Mouse (Mus musculus): Measurements from ENCODE around the gene Btbd9. TPM values are rescaled to one million over a fixed set of nuclear protein-coding genes. Genes with fewer than 3 reads are reported as not detected.

Gene Btbd9
- total RNA-seq, 2 experiments from 2014 or later: 95.6 to 106 TPM

DNA sequence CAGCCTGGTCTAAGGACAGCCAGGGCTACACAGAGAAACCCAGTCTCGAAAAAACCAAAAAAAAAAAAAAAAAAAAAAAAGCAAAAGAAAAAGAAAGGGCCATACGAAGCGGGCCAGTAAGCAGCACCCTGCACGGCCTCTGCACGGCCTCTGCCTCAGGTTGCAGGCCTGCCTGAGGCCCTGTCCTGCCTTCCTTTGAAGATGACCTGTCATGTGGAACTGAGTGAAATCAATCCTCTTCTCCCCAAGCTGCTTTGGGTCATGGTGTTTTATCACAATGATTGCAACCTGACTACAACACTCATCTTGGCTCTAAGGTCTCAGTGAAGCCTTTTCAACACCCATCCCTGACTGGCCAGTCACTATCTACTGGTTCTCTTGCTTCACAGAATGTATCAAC, 323.3 kb downstream of the Btbd9 start:
- DNase-seq (ENCODE audit: low spot score in 2 of 2): no peak
- intact Hi-C loops (cut with DNase I): no loop called here

DNA sequence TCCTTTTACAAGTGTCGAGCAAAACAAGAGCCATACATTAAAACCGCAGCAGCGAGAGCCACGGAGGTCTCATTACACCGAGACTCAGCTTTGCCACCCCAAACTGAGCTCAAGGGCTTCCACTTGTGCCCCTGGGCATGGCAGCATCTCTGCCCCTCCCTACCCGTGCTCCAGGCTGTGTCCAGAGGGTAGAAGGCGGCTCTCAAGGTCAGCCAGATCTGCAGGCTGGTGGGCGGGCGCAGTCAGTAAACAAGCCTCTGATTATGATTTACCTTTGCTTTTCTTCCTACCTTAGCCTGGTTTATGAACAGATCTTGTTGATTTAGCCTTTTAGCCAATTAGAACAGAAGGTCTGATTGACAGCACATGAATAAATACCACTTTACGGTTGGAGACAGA, 331.0 kb downstream of the Btbd9 start:
- intact Hi-C loops (cut with DNase I): no loop called here
- DNase-seq (ENCODE audit: low spot score in 2 of 2): no peak

DNA sequence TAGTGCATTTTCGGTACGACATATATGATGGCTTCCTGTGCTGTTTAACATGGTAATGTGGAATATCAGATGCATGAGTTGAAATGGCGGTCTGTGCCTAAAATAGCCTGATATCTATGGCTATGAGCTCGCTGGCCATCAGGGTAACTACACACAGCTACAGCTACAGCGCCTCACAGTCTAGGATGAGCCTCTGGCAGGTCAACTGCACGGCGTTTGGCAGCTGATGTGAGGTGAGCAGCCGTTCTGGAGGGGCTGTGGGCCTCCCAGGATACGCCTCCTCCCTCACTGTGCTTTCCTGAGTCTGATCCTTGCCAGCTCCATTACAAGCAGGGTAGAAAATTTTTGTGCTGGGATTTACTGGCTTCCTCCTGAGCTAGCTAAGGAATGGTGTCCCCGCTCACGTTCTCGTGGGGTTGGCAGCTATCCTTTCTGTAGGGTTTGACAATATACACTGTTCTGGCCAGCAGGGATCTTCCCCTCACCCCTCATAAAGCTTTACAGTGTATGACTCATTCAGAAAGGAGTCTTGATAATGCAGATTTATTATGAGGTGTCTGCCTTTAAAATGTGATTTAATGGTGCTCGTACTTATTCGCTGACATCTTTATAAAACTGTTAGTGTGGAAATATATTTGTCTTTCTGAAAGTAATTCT, 331.5 kb downstream of the Btbd9 start:
- intact Hi-C loops (cut with DNase I): no loop called here
- peak in 1 of 2 experiments; percentile 30 for DNase-seq (ENCODE audit: low spot score in 2 of 2)

DNA sequence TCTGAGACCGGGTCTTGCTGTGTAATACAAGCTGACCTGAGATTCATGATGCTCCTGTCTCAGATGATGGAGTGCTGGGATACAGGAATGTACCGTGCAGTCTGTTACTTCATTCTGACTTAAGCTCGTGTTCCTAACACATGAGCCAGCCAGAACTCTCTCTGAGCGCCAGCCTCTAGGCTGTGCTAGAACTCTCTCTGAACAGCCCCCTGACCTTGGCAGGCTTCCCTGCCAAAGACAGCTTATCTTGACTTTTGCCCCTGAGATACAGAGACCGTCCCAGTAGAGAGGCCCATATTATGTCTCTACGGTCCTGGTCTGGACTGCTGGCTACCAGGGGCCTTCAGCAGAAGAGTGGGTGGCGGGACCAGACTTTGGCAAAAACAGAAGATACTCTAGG, 332.7 kb downstream of the Btbd9 start:
- intact Hi-C loops (cut with DNase I): no loop called here
- DNase-seq (ENCODE audit: low spot score in 2 of 2): no peak

DNA sequence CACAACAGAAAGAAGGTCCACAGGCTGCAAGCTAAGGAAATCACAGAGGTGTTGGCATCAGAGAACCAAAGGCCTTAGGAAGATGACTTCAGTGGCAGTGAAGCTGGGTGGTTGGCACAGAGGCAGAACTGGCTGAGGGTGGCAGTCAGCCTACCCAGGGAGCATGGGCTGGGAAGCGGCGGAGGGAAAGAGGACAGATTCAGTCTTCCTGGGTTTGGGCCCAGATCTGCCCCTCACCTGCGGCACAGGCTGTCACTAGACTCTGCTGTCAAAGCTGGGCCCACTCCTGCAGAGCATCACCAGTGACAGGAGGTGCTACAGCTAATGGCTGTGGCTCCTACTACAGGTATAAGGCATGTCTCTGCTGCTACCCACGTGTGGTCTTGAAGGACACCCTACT, 333.6 kb downstream of the Btbd9 start:
- DNase-seq (ENCODE audit: low spot score in 2 of 2): no peak
- intact Hi-C loops (cut with DNase I): no loop called here

DNA sequence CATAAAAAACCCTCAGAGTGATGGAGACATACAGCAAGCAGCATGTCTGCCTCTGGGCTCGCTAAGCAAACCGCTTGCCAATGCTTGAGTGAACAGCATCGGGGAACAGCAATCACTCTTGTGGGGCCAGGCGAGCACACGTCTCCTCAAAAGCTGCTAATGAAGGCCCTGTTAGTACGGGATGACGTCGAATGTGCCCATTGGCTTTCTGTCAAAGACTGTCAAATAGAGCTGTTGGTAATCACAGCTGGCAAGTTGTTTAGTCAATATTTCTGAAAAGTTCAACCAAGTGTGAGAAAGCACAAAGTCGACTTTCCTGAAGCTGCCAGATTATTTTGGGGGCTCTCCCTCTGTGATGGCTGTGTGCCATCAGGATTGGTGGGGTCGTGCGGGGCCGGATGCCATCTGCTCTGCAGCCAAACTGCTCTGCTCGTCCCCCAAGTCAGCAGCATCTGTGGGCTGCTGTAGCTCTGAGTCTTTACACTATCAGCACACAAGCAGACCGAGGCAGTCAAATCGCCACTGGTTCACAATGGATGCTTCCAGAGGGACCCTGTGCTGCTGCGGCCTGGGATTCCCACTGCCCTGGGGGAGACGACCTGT, 334.5 kb downstream of the Btbd9 start:
- intact Hi-C loops (cut with DNase I): no loop called here
- DNase-seq (ENCODE audit: low spot score in 2 of 2): no peak

DNA sequence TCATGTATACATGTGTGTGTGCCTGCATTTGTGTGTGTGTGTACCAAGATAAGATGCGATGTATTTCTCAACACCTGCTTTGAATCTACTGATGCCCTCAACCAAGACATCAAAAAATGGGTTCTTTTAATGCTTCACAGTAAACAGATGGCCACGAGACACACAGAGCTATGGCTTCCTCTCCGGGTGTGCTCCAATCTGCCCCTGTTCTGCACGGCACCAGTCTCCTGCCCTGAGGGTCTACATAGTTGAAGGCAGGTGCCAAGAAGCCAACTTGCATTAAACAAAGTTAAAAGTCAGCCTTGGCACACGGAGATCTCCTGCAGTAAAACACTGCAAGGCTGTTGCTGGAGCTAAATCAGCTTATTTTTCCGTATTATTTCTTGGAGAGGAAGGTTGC, 335.2 kb downstream of the Btbd9 start:
- intact Hi-C loops (cut with DNase I): no loop called here
- no peak for DNase-seq (ENCODE audit: low spot score in 2 of 2)

DNA sequence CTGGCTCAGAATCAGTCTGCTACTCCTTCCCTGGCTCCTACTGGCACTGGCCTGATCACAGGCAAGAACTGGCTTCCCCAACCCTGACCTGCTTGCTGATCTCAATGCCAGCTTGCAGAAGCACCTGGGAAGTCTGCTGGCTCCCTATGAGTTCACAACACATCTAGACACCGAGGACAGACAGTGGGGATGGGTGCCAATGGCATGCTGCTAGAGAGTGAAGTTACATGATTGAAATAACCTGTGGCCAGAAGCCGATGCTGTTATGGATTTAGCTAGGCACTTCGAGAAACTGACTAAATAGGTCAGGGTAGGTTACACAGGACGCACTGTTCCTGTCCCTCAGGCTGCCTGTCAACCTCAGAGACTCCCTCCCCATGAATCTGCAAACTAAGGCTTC, 335.6 kb downstream of the Btbd9 start:
- no peak for DNase-seq (ENCODE audit: low spot score in 2 of 2)
- intact Hi-C loops (cut with DNase I): no loop called here

DNA sequence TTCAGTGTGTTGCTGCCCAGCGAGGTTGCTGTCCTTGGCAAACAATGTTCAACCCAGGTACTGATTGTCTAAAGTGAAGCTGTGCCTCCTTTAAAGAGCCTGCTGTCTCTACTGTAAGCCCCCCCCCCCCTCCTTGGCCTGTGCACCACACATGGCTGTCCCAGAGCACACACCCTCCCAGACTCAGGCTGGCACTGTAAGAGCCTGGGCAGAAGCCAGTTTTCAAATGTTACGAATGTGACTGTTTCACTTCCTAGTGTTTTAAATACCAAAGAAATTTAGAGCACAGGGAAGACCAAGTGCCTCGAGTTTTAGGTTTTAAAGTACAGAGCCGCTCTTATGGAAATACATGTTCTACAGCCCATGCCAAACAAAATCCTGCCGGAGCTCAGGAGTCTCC, 336.8 kb downstream of the Btbd9 start:
- intact Hi-C loops (cut with DNase I): loop anchor here (10.0 kb wide), 1 partner anchor 215 kb away; no protein-coding TSS in a partner anchor
- DNase-seq (ENCODE audit: low spot score in 2 of 2): peak in 1 of 2 experiments; percentile 48

DNA sequence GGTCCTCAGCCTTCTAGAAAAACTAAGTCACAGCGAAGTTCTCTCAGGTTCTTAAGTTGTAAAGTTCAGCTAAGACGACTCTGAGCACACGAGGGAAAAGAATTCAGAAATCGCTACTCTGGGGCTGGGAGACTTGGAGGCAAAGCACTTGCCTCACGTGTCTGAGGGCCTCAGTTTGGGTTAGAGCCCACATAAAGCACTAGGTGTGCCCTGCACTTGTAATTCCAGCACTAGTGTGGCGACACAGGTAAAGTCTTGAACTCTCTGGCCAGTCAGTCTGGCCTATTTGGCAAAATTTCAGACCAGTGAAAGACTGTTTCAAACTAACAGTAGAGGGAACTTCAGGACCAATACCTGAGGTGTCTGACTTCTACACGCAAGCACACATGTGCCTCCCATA, 338.7 kb downstream of the Btbd9 start:
- no peak for DNase-seq (ENCODE audit: low spot score in 2 of 2)
- intact Hi-C loops (cut with DNase I): loop anchor here (10.0 kb wide), 1 partner anchor 217 kb away; no protein-coding TSS in a partner anchor

DNA sequence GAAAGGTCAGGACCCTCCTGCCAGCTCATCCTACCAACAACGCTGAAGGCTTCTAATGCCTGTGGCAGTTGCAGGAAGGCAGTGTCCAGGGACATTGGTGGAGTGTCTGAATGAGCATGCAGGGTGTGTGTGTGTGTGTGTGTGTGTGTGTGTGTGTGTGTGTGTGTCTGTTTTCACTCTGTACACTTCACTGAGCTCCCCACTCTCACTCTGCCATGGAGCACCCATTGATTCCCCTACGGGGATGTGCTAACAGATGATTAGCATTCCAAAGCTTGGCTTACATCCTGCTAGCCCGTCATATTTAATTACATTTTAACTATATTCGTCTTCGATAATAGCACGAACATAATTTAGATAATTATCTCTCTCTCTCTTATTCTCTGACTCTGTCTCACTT, 339.7 kb downstream of the Btbd9 start:
- no peak for DNase-seq (ENCODE audit: low spot score in 2 of 2)
- intact Hi-C loops (cut with DNase I): loop anchor here (10.0 kb wide), 1 partner anchor 218 kb away; no protein-coding TSS in a partner anchor

DNA sequence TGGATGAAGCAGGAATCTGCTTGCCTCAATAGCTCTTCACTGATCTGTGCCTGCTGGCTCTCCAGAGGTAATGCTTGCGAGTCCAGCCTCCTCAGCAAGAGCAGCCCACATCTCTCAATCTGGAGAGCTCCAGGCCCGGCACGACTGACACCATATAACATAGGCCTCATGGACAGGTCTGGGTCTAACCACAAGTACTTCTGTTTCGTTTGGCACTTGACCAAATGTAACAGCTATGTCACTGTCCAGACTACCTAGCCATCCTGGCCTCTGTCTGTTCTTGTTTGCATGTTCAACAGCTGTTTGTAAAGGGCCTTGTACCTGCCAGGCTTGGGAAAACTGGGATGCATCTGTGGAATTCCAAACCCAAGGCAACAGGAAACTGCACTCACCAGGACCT, 340.9 kb downstream of the Btbd9 start:
- intact Hi-C loops (cut with DNase I): loop anchor here (10.0 kb wide), 1 partner anchor 219 kb away; no protein-coding TSS in a partner anchor
- DNase-seq (ENCODE audit: low spot score in 2 of 2): no peak

DNA sequence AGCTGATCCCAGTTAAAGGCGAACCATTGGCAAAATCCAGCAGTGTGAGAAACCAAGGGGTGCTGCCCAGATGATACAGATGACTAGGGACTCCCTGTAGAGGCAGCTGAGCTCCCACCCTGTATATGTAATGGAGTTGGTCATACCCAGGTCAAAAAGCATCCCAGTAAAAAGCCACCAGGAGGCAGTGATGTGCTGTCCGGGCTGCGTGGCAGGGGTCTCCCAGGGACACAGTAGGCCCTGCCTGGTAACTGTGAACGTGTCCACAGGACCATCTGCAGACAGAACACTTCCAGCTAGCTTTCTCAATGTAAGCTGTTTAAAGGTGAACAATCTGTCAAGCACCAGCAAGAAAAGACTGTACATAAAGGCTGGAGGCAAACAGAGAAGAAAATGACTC, 343.6 kb downstream of the Btbd9 start:
- DNase-seq (ENCODE audit: low spot score in 2 of 2): no peak
- intact Hi-C loops (cut with DNase I): loop anchor here (10.0 kb wide), 1 partner anchor 222 kb away; no protein-coding TSS in a partner anchor

DNA sequence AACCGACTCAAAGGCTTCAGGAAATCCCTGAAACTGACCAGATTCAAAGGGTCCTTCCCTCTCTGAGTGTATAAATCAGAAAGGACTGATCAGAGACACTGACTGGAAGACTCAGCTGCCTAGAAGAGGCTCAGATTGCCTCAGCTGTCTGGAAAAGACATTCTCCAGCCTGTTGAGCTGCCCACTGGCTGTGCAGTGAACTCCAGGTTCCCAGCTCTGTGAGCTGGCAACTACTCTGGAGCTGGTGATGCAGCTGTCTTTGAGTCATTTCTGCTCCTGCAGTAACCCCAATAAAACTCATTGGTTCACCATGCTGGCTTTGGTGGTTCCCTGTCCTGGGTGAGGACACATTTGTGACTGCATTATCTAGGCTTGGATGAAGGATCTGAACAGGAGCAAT, 344.8 kb downstream of the Btbd9 start:
- intact Hi-C loops (cut with DNase I): loop anchor here (10.0 kb wide), 1 partner anchor 223 kb away; no protein-coding TSS in a partner anchor
- no peak for DNase-seq (ENCODE audit: low spot score in 2 of 2)

DNA sequence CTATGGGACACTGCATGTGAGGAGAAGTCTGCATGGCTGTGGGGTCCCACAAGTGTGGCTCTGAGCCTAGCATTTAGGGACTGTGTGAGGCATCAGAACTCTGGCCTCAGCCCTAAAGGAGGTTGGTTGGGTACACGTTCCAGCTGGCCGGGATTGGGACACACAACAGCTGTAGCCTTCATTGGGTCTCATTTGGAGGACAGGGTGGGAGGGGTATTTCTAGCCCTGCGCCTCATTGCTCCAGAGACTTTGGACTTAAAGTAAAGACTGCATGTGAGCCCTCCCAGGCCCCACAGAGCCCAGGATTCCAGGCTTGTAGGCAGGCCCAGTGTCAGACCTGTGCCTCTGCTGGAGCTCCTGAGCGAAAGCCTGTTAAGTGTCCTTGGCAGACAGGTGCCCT, 345.9 kb downstream of the Btbd9 start:
- no peak for DNase-seq (ENCODE audit: low spot score in 2 of 2)
- intact Hi-C loops (cut with DNase I): loop anchor here (10.0 kb wide), 1 partner anchor 224 kb away; no protein-coding TSS in a partner anchor

DNA sequence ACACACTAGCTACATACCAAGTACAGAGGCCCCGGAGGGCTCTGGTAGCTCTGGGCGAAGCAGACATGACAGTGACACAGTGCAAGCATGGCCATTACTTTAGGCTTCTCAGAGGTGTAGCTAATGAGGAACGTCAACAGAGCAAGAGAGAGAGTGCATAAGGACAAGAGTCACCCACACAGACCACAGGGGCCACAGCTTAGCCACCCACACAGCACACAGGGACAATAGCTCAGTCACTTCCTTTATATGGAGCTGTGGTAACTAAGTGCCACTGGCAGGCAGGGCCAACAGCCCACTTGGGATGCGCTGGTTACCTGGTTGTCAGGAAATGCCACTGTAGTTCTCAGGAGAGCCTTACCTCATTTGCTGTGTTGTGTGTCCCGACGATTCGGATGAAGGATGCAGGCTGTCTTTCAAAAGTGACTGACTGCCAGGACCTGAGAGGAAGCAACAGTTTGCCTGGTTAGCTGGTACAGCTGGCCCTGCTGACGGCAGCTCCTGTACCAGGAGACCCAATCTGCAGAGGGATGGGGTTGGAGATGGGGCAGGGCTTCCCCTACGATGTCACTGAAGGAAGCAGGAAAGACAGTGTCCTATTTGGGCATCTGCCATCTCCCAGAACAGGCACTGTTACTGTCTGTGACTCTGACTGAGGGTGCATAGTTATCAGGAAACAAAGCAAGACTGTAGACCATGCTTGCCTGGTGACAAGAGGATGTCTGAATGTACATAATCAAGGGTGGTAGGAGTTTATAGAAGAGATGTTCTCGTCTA, 347.7 kb downstream of the Btbd9 start:
- intact Hi-C loops (cut with DNase I): no loop called here
- peak in 1 of 2 experiments; percentile 49 for DNase-seq (ENCODE audit: low spot score in 2 of 2)

DNA sequence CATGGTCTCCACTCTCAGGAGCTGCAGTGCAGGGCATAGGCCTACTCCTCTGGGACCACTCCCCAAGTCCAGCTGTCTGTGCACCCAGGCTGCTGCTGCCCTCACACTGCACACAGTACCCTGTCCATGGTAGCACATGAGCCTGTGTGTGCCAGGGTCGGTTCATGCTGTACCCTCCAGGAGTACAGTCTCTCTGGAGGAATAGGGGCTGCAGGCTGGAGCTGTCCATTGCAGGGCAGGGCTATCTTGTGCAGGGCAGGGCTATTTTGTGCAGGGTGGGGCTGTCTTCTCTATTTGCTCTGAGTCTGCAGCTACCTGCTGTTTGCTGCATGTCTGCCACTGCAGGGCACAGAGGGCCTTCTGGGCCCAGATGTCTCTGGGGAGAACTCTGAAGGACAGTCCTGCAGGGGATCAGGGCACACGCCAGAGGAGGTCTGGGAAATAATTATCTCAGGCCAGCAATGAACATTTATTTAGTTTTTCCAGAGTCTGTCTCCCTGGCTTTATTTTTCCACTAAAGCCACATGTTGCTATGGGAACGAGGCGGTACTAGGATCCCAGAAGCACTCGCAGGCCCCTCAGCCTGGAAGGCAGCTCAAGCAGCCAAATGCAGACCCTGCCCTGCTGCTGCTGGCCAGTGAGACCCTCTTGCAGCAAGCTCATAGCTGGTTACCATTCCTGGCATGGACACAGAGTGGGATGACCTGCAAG, 351.1 kb downstream of the Btbd9 start:
- no peak for DNase-seq (ENCODE audit: low spot score in 2 of 2)

DNA sequence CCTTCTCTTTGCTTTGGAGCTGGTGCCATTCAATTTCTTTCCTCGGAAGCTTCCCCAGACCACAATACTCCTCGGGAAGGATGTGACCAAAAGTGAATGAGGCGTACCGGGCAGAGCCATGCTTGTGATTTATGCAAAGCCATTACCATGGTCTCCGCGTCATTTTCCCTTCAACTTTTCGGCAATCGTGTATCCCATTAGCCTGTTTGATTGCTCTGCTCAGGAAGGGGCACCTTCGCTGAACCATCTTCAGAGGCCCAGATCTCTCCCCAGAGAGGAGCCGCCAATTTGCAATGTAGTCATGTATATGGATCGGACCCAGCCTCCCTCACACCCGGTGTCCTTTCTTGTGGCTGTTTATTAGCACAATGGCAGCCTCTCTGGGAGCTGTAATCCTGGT, 353.5 kb downstream of the Btbd9 start:
- DNase-seq (ENCODE audit: low spot score in 2 of 2): no peak
- intact Hi-C loops (cut with DNase I): no loop called here

More for the DNA sequence above, 351.1 kb downstream of the Btbd9 start:
- intact Hi-C loops (cut with DNase I): no loop called here

DNA sequence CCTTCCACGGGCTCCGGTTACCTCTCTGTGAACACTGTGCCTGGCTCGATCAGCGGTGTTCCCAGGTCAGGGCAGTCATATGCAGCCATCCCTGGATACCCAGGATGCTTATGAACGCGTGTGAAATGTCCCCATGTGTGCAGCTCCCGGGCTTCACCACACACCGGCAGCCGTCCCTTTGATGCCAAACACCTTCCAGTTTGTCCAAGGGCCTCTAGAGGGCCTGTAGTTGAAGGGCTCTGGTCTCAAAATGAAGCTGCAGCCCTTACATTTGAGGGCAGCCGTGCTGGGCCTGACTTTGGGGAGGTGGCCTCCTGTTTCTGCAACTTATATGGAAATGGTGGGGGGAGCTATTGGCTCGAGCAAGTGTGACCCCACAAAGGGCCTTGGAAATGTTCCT, 353.9 kb downstream of the Btbd9 start:
- intact Hi-C loops (cut with DNase I): no loop called here
- DNase-seq (ENCODE audit: low spot score in 2 of 2): no peak

DNA sequence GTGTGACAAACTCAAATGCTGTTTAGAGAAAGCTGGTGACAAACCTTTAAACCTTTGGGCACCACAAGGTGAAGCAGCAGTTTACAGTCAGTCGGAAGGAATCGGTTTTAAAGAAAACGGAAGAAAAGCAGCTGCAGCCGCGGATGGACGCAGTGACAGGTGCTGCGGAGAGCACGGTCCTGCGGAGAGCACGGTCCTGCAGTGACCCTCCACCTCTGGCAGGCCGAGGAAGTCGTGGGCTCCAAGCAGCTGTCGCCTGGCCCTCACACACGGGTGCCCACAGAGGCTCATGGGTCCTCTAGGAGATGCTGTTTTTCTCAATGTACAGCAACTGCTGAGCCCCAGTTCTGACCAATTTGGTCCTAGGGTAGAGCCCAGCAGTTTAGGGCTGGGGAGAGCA, 354.6 kb downstream of the Btbd9 start:
- intact Hi-C loops (cut with DNase I): no loop called here

More for the DNA sequence above, 354.6 kb downstream of the Btbd9 start:
- DNase-seq (ENCODE audit: low spot score in 2 of 2): no peak
